Mouse (Mus musculus) midbrain, embryonic 14.5 days (tissue): Measurements from ENCODE around the gene Cd164l2. TPM values are rescaled to one million over a fixed set of nuclear protein-coding genes. Genes with fewer than 3 reads are reported as not detected.

ENCODE experiments used
- ATAC-seq: fragments of 200-750 bp; cut with Nextera tagmentation; 2 replicates; pipeline ENCODE4 v1.8.0; 2017; ENCODE audit warnings: moderate number of reproducible peaks, moderate library complexity; ENCODE audit not compliant: low FRiP score, low TSS enrichment
- DNase-seq: peaks from one replicate; pipeline ENCODE4 v3.0.0-alpha.2; 2015
- H3K27ac ChIP-seq: fragments of 300-500 bp; sonication (generic); replicated peaks from 2 replicates; pipeline ENCODE4 v1.5.1; 2014; ENCODE audit warnings: mild to moderate bottlenecking, low read depth, low read length, moderate library complexity
- H3K27me3 ChIP-seq: fragments of 300-500 bp; sonication (generic); 2 replicates; pipeline ENCODE4 v1.6.1; 2014; ENCODE audit warnings: low read length, control low read depth, mixed read lengths; ENCODE audit not compliant: control insufficient read depth, insufficient read depth
- H3K36me3 ChIP-seq: fragments of 300-500 bp; sonication (generic); 2 replicates; pipeline ENCODE4 v1.6.1; 2014; ENCODE audit warnings: low read length, control low read depth; ENCODE audit not compliant: control insufficient read depth, insufficient read depth
- H3K4me1 ChIP-seq: fragments of 300-500 bp; sonication (generic); 2 replicates; pipeline ENCODE4 v1.6.1; 2014; ENCODE audit warnings: mild to moderate bottlenecking, antibody characterized with exemption, low read length, control low read depth; ENCODE audit not compliant: control insufficient read depth, insufficient read depth
- H3K4me2 ChIP-seq: fragments of 300-500 bp; sonication (generic); 2 replicates; pipeline ENCODE4 v1.6.1; 2014; ENCODE audit warnings: mild to moderate bottlenecking, low read length, moderate library complexity
- H3K4me3 ChIP-seq: fragments of 300-500 bp; sonication (generic); replicated peaks from 2 replicates; pipeline ENCODE4 v1.5.1; 2014; ENCODE audit warnings: low read depth, low read length
- H3K9ac ChIP-seq: fragments of 300-500 bp; sonication (generic); replicated peaks from 2 replicates; pipeline ENCODE4 v1.6.1; 2014; ENCODE audit warnings: mild to moderate bottlenecking, low read length, moderate library complexity
- H3K9me3 ChIP-seq: fragments of 300-500 bp; sonication (generic); 2 replicates; pipeline ENCODE4 v1.6.1; 2016; ENCODE audit warnings: low read length, control low read depth, mixed read lengths; ENCODE audit not compliant: control insufficient read depth
- WGBS: fragments of 180-500 bp; shearing (Covaris S2); extraction: QIAGEN DNeasy Blood & Tissue Kit; methylation state at CpG from one replicate; pipeline ENCODE4 v1.1.7; 2014; 5-methylcytosine and 5-hydroxymethylcytosine counted together
- polyA plus RNA-seq: library from polyadenylated mRNA; unstranded; fragments of >200 nt; fragmentation: Nextera tagmentation; extraction: Ambion mirVana; gene quantifications from 2 replicates; pipeline ENCODE4 v1.2.1, GENCODE M21; 2014

Cd164l2 gene
- polyA plus RNA-seq, 1 experiment from 2014 or later = 0.95 TPM

- H3K36me3 ChIP-seq = no peaks in the 10 kb centered on the region
- no peak overlapping the region for H3K27ac ChIP-seq
- H3K4me3 ChIP-seq = peak overlapping the region; percentile 25; the same call in 1 of the 2 replicates
- peak overlapping the region; percentile 55 for H3K4me2 ChIP-seq
- peaks cover 4% of the 10 kb centered on the region; the same call in 1 of the 2 replicates for H3K4me1 ChIP-seq
- H3K9me3 ChIP-seq = no peaks in the 10 kb centered on the region
- peaks cover 8% of the 10 kb centered on the region; the same call in 1 of the 2 replicates for H3K27me3 ChIP-seq
- WGBS = 2% methylated on average over 25 of the region's 25 CpGs
- ATAC-seq = no peak
- peak overlapping the region; percentile 42; the same call in 1 of the 2 replicates for H3K9ac ChIP-seq
- DNase-seq = no peak
Measured at GRCm38 (mm10) chr4:133220656-133221055, 8.7 kb downstream of the Cd164l2 start.

DNA sequence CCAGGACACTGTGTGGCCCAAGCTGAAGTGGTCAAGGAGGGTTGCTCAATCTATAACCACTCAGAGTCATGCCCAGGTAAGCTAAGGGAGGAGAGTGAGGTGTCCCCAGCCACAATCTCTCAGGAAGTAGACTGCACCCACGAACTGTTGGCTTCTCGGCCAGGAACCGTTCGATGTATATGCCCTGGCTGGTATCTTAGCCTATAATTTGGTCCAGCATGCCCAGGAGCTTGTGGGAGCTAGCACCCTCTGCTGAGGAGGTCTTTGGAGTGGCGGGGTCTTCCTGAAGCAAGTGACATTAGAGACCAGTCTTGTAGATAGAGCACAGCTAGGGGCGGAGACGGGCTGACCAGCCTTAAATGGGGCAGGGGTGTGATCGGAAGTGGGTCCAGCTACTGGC is 9.8 kb downstream of the Cd164l2 start:
- no peak overlapping the region for H3K9ac ChIP-seq
- no peak for DNase-seq
- H3K9me3 ChIP-seq = no peaks in the 10 kb centered on the region
- H3K36me3 ChIP-seq = no peaks in the 10 kb centered on the region
- peaks cover 4% of the 10 kb centered on the region; the same call in 1 of the 2 replicates for H3K4me1 ChIP-seq
- ATAC-seq = no peak
- peaks cover 8% of the 10 kb centered on the region; the same call in 1 of the 2 replicates for H3K27me3 ChIP-seq
- WGBS = 86% methylated on average over 8 of the region's 8 CpGs
- H3K4me2 ChIP-seq = no peak overlapping the region
- H3K27ac ChIP-seq = no peak overlapping the region
- H3K4me3 ChIP-seq = no peak overlapping the region

DNA sequence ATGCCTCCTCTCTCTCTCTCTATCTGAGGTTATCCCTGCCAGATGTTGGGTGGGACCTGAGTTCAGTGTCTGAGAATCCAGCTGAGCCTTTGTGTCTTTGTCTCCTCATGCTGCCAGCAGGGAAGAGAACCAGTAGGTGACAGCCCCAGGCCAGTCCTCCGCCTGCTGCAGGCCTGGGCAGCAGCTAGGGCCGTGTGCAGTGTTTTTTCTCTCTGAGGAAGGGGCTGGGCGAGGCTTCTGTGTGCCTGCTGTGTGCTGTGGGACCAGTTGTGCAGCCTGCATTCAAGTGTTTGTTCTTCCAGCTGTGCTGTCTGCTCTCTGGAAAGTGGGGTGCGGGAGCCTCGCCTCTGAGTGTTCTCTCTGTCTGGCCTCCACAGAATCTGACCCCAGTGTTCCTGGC is 11.9 kb downstream of the Cd164l2 start:
- H3K4me2 ChIP-seq = no peak overlapping the region
- DNase-seq (no peak), ATAC-seq (no peak)
- H3K4me3 ChIP-seq = no peak overlapping the region
- WGBS = 50% methylated on average over 5 of the region's 5 CpGs
- H3K36me3 ChIP-seq = no peaks in the 10 kb centered on the region
- peaks cover 4% of the 10 kb centered on the region; the same call in 1 of the 2 replicates for H3K4me1 ChIP-seq
- no peak overlapping the region for H3K27ac ChIP-seq
- no peak overlapping the region; the same call in 1 of the 2 replicates for H3K9ac ChIP-seq
- H3K27me3 ChIP-seq = peaks cover 8% of the 10 kb centered on the region; the same call in 1 of the 2 replicates
- no peaks in the 10 kb centered on the region for H3K9me3 ChIP-seq

DNA sequence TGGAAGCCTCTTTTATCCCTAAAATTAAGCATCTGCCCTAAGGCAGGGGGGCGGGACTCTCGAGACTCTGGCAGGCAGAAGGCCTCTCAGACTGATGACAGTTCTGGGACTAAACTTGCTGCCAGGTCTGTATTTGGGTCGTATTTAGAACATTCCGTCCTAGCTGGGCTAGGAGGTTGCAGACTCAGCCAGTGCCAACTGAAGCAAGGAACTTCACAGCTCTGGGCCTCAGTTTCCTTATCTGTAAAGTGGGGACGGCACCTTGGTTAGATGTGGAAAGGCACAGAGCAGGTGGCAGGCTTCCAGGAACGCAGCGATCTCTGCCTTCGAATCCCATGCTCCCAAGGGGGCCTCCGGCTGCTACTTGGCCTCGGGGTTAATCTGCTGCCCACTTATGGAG is 14.1 kb downstream of the Cd164l2 start:
- H3K4me3 ChIP-seq = no peak overlapping the region

GRCm38 (mm10) chr4:133227636-133228035 is 15.7 kb downstream of the Cd164l2 start:
- Histone ChIP-seq H3K9ac (no peak overlapping the region), H3K36me3 (no peaks in the 10 kb centered on the region), H3K27me3 (no peaks in the 10 kb centered on the region), H3K4me1 (no peaks in the 10 kb centered on the region), H3K4me2 (no peak overlapping the region), H3K9me3 (no peaks in the 10 kb centered on the region), H3K4me3 (no peak overlapping the region), H3K27ac (no peak overlapping the region)
- WGBS = 47% methylated on average over 8 of the region's 8 CpGs
- DNase-seq (no peak), ATAC-seq (no peak)

More for the DNA sequence above, 14.1 kb downstream of the Cd164l2 start:
- Histone ChIP-seq H3K27ac (no peak overlapping the region), H3K4me1 (no peaks in the 10 kb centered on the region), H3K27me3 (0 out of 2 replicates have a peak, but pooled peaks cover 5% of the 10 kb centered on the region), H3K9ac (no peak overlapping the region), H3K9me3 (no peaks in the 10 kb centered on the region), H3K4me2 (no peak overlapping the region), H3K36me3 (no peaks in the 10 kb centered on the region)
- DNase-seq (no peak), ATAC-seq (no peak)
- 65% methylated on average over 10 of the region's 10 CpGs for WGBS

- Histone ChIP-seq H3K4me1 (no peaks in the 10 kb centered on the region), H3K9me3 (no peaks in the 10 kb centered on the region), H3K9ac (no peak overlapping the region), H3K36me3 (no peaks in the 10 kb centered on the region), H3K4me2 (no peak overlapping the region), H3K27ac (no peak overlapping the region), H3K27me3 (no peaks in the 10 kb centered on the region), H3K4me3 (no peak overlapping the region)
- no peak for ATAC-seq
- 58% methylated on average over 8 of the region's 8 CpGs for WGBS
- DNase-seq = no peak
Measured at GRCm38 (mm10) chr4:133229582-133229981, 17.7 kb downstream of the Cd164l2 start.

DNA sequence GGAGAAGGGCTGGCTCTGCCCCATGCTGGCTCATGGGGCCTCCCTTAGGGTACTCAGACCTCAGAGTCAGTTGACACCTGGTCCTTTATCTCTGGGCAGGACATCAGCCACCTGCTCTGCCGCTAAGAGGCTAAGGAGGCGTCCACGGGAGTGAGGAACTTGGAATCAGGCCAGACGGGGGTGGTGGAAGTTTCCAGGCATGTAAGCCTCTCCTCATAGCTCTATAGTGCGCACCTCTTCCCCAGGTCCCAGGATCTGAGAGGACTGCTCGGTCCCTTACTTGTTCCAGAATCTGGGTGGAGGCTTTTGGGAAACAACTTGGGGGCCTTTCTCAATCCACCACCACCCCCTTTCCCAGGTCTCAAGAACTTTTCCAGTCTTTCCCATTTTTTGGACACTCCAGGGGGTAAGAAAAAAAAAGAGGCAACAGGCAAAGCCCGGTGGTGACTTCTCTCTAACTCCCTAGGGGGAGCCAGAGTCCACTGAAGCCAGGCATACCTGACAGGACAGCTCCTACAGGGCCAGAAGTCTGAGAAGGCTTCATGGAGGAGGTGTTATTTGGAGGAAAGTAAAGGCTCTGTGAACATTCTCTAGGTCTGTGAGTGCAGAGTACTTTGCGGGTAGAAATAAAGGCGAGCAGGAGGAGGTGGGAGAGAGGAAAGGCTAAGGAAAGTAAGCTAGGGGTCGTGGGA is 21.5 kb downstream of the Cd164l2 start:
- Histone ChIP-seq H3K4me2 (no peak overlapping the region), H3K4me1 (no peaks in the 10 kb centered on the region), H3K9ac (no peak overlapping the region), H3K27me3 (no peaks in the 10 kb centered on the region), H3K36me3 (no peaks in the 10 kb centered on the region), H3K27ac (no peak overlapping the region), H3K9me3 (no peaks in the 10 kb centered on the region), H3K4me3 (no peak overlapping the region)
- 42% methylated on average over 10 of the region's 10 CpGs for WGBS
- peak; percentile 27 for DNase-seq
- ATAC-seq = no peak

DNA sequence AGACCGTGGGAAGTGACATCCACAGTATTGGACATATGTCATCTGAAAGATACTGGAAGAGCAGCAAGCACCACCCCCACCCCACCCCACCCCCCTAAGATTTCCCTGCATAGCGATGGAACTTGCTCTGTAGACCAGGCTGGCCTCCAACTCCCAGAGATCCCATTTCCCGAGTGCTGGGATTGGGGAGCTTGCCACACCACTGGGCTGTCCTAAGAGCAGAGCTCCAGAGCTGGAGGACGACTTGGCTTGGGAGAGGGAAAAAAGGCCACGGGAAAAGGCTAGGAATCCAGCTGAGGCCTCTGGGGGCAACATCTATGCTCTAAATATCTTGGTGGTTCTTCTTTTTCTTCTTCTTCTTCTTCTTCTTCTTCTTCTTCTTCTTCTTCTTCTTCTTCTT is 22.8 kb downstream of the Cd164l2 start:
- H3K4me3 ChIP-seq = no peak overlapping the region
- H3K27ac ChIP-seq = no peak overlapping the region
- H3K4me1 ChIP-seq = no peaks in the 10 kb centered on the region
- ATAC-seq (no peak), DNase-seq (no peak)
- peaks cover 1% of the 10 kb centered on the region; the same call in 1 of the 2 replicates for H3K27me3 ChIP-seq
- no peaks in the 10 kb centered on the region for H3K9me3 ChIP-seq
- no peak overlapping the region for H3K4me2 ChIP-seq
- whole genome bisulfite sequencing = 73% methylated on average over 5 of the region's 5 CpGs
- no peaks in the 10 kb centered on the region for H3K36me3 ChIP-seq
- no peak overlapping the region for H3K9ac ChIP-seq

GRCm38 (mm10) chr4:133235415-133235814 is 23.5 kb downstream of the Cd164l2 start:
- H3K4me1 ChIP-seq = no peaks in the 10 kb centered on the region
- no peaks in the 10 kb centered on the region for H3K36me3 ChIP-seq
- no peaks in the 10 kb centered on the region for H3K9me3 ChIP-seq
- H3K27me3 ChIP-seq = peaks cover 7% of the 10 kb centered on the region
- DNase-seq (no peak), ATAC-seq (no peak)
- H3K4me2 ChIP-seq = no peak overlapping the region
- H3K9ac ChIP-seq = no peak overlapping the region
- no peak overlapping the region for H3K27ac ChIP-seq
- no peak overlapping the region for H3K4me3 ChIP-seq
- 76% methylated on average over 5 of the region's 5 CpGs for WGBS
